Mouse (Mus musculus) heart, embryonic 14.5 days (tissue): Measurements from ENCODE around the gene Gm973. TPM values are rescaled to one million over a fixed set of nuclear protein-coding genes. Genes with fewer than 3 reads are reported as not detected.
"Not testable (repeated sequence)": the region's sequence is repeated elsewhere in the genome, so short reads cannot be mapped to it uniquely, and the experiment has no call there.

ENCODE experiments used
- ATAC-seq: fragments of 200-750 bp; cut with Nextera tagmentation; 2 replicates; pipeline ENCODE4 v1.8.0; 2017; ENCODE audit warnings: low read depth, moderate TSS enrichment; ENCODE audit not compliant: insufficient number of reproducible peaks, insufficient read depth, low FRiP score
- H3K27ac ChIP-seq, 2 experiments: fragments of 200-500 bp in 1 of 2; fragments of 300-500 bp in 1 of 2; sonication (generic) in 1 of 2; replicated peaks in 1 of 2; 2 replicates each; pipeline ENCODE4 v1.5.1; 2012 to 2014; ENCODE audit warnings: low read depth in 2 of 2, low read length in 2 of 2, control low read depth in 1 of 2, mild to moderate bottlenecking in 1 of 2, mixed read lengths in 1 of 2; ENCODE audit not compliant: control insufficient read depth in 1 of 2, insufficient read depth in 1 of 2
- H3K27me3 ChIP-seq: fragments of 300-500 bp; sonication (generic); 2 replicates; pipeline ENCODE4 v1.6.1; 2014; ENCODE audit warnings: mild to moderate bottlenecking, low read length, control low read depth; ENCODE audit not compliant: control insufficient read depth, insufficient read depth
- H3K36me3 ChIP-seq: fragments of 300-500 bp; sonication (generic); 2 replicates; pipeline ENCODE4 v1.6.1; 2014; ENCODE audit warnings: mild to moderate bottlenecking, control low read depth, low read length, mixed read lengths; ENCODE audit not compliant: control insufficient read depth, insufficient read depth
- H3K4me1 ChIP-seq, 2 experiments: fragments of 200-500 bp in 1 of 2; fragments of 300-500 bp in 1 of 2; sonication (generic) in 1 of 2; 2 replicates each; pipeline ENCODE4 v1.6.1; 2012 to 2014; ENCODE audit warnings: low read length in 2 of 2, control low read depth in 1 of 2, mixed read lengths in 1 of 2; ENCODE audit not compliant: control insufficient read depth in 2 of 2, insufficient read depth in 2 of 2
- H3K4me2 ChIP-seq: fragments of 300-500 bp; sonication (generic); 2 replicates; pipeline ENCODE4 v1.6.1; 2014; ENCODE audit warnings: mild to moderate bottlenecking, low read length
- H3K4me3 ChIP-seq, 2 experiments: fragments of 200-500 bp in 1 of 2; fragments of 300-500 bp in 1 of 2; sonication (generic) in 1 of 2; 2 replicates each; pipeline ENCODE4 v1.5.1; 2012 to 2014; ENCODE audit warnings: low read length in 2 of 2, mild to moderate bottlenecking in 2 of 2, control low read depth in 1 of 2, low read depth in 1 of 2, moderate library complexity in 1 of 2; ENCODE audit not compliant: control insufficient read depth in 1 of 2, insufficient read depth in 1 of 2
- H3K9ac ChIP-seq: fragments of 300-500 bp; sonication (generic); 2 replicates; pipeline ENCODE4 v1.6.1; 2014; ENCODE audit warnings: mild to moderate bottlenecking, low read length
- H3K9me3 ChIP-seq: fragments of 300-500 bp; sonication (generic); 2 replicates; pipeline ENCODE4 v1.6.1; 2016; ENCODE audit warnings: low read length, control low read depth; ENCODE audit not compliant: control insufficient read depth
- WGBS: fragments of 180-500 bp; shearing (Covaris S2); extraction: QIAGEN DNeasy Blood & Tissue Kit; methylation state at CpG from one replicate; pipeline ENCODE4 v1.1.7; 2014; 5-methylcytosine and 5-hydroxymethylcytosine counted together
- polyA plus RNA-seq: library from polyadenylated mRNA; unstranded; fragments of >200 nt; fragmentation: Nextera tagmentation; extraction: Ambion mirVana; gene quantifications from 2 replicates; pipeline ENCODE4 v1.2.1, GENCODE M21; 2014

Gm973 gene
- polyA plus RNA-seq, 1 experiment from 2014 or later = not detected

GRCm38 (mm10) chr1:59633056-59633455 lies 117.0 kb downstream of the Gm973 start:
- peaks cover 0 to 2% of the 10 kb centered on the region in 2 experiments; a peak in 1 of 4 replicates for H3K4me1 ChIP-seq
- H3K9ac ChIP-seq = 0 out of 2 replicates have a peak overlapping the region, but pooled peaks have one; percentile 25
- no peaks in the 10 kb centered on the region for H3K27me3 ChIP-seq
- WGBS = 23% methylated on average over 6 of the region's 6 CpGs
- no peak for ATAC-seq
- no peak overlapping the region for H3K27ac ChIP-seq
- H3K4me3 ChIP-seq = no peak overlapping the region
- no peaks in the 10 kb centered on the region for H3K9me3 ChIP-seq
- no peaks in the 10 kb centered on the region for H3K36me3 ChIP-seq
- no peak overlapping the region for H3K4me2 ChIP-seq

- Histone ChIP-seq H3K36me3 (peaks cover 12% of the 10 kb centered on the region), H3K4me3 (no peak overlapping the region), H3K4me1 (peaks cover 0 to 2% of the 10 kb centered on the region in 2 experiments; a peak in 1 of 4 replicates), H3K9me3 (no peaks in the 10 kb centered on the region), H3K9ac (no peak overlapping the region), H3K27ac (no peak overlapping the region), H3K27me3 (no peaks in the 10 kb centered on the region), H3K4me2 (no peak overlapping the region)
- 46% methylated on average over 1 of the region's 1 CpGs for WGBS
- ATAC-seq = no peak
Measured at GRCm38 (mm10) chr1:59636349-59636748, 120.3 kb downstream of the Gm973 start.

- H3K4me2 ChIP-seq = no peak overlapping the region
- H3K27ac ChIP-seq = no peak overlapping the region
- no peak overlapping the region for H3K9ac ChIP-seq
- no peaks in the 10 kb centered on the region for H3K4me1 ChIP-seq
- ATAC-seq = no peak
- H3K9me3 ChIP-seq = no peaks in the 10 kb centered on the region
- no peak overlapping the region for H3K4me3 ChIP-seq
- WGBS = 80% methylated on average over 3 of the region's 3 CpGs
- H3K27me3 ChIP-seq = no peaks in the 10 kb centered on the region
- H3K36me3 ChIP-seq = peaks cover 32% of the 10 kb centered on the region
Measured at GRCm38 (mm10) chr1:59638371-59638770, 122.3 kb downstream of the Gm973 start.

- Histone ChIP-seq H3K36me3 (peaks cover 51% of the 10 kb centered on the region), H3K4me2 (no peak overlapping the region), H3K27me3 (no peaks in the 10 kb centered on the region), H3K9me3 (no peaks in the 10 kb centered on the region), H3K4me3 (no peak overlapping the region), H3K27ac (no peak overlapping the region), H3K9ac (no peak overlapping the region), H3K4me1 (no peaks in the 10 kb centered on the region)
- no peak for ATAC-seq
- 55% methylated on average over 1 of the region's 1 CpGs for WGBS
Measured at GRCm38 (mm10) chr1:59642488-59642887, 126.4 kb downstream of the Gm973 start.

- H3K27ac ChIP-seq, H3K4me2 ChIP-seq, H3K4me3 ChIP-seq, H3K9me3 ChIP-seq, H3K9ac ChIP-seq, ATAC-seq, H3K27me3 ChIP-seq, H3K4me1 ChIP-seq: not testable (repeated sequence)
- 96% methylated on average over 2 of the region's 2 CpGs for WGBS
- H3K36me3 ChIP-seq = peaks cover 66% of the 10 kb centered on the region
Measured at GRCm38 (mm10) chr1:59646502-59646901, 130.4 kb downstream of the Gm973 start.

- H3K9me3 ChIP-seq = no peaks in the 10 kb centered on the region
- no peak overlapping the region for H3K4me2 ChIP-seq
- 88% methylated on average over 3 of the region's 3 CpGs for WGBS
- no peak overlapping the region for H3K27ac ChIP-seq
- ATAC-seq = no peak
- peaks cover 59% of the 10 kb centered on the region for H3K36me3 ChIP-seq
- H3K4me3 ChIP-seq = no peak overlapping the region
- no peaks in the 10 kb centered on the region for H3K27me3 ChIP-seq
- no peaks in the 10 kb centered on the region for H3K4me1 ChIP-seq
- H3K9ac ChIP-seq = no peak overlapping the region
Measured at GRCm38 (mm10) chr1:59651201-59651819, 135.2 kb downstream of the Gm973 start.

GRCm38 (mm10) chr1:59653243-59653911 lies 137.3 kb downstream of the Gm973 start:
- Histone ChIP-seq H3K9me3 (no peaks in the 10 kb centered on the region), H3K4me1 (no peaks in the 10 kb centered on the region), H3K9ac (no peak overlapping the region), H3K36me3 (peaks cover 46% of the 10 kb centered on the region), H3K4me3 (no peak overlapping the region), H3K27me3 (no peaks in the 10 kb centered on the region), H3K27ac (no peak overlapping the region), H3K4me2 (no peak overlapping the region)
- ATAC-seq = no peak
- 82% methylated on average over 3 of the region's 3 CpGs for WGBS
